Mouse (Mus musculus): ENCODE results near the gene Mpnd.
"Not testable (repeated sequence)": the region's sequence is repeated elsewhere in the genome, so short reads cannot be mapped to it uniquely, and the experiment has no call there.

Gene Mpnd

DNA sequence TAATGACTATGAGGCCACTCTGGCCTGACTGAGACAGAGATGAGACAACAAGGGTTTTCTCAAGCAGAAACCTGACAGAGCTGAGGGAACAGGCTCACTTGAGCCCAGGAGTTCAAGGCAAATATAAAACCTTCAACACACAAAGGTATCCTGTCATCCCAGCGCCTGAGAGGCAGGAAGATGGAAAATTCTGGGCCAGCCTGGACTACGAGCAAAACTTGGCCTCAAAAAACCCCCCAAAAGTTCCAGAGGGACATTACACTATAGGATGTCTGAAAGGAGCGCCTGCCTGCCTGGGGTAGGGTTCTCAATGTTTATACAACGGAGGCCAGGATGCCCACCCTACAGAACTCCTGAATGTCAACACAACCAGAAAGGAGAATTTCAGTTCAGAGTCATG, 29.7 kb downstream of the Mpnd start:
- in situ Hi-C loops (cut with MboI, MseI) = loop anchor here (25.0 kb wide), 1 partner anchor 1252 kb away; the partner anchor contains the start of gene Vav1

DNA sequence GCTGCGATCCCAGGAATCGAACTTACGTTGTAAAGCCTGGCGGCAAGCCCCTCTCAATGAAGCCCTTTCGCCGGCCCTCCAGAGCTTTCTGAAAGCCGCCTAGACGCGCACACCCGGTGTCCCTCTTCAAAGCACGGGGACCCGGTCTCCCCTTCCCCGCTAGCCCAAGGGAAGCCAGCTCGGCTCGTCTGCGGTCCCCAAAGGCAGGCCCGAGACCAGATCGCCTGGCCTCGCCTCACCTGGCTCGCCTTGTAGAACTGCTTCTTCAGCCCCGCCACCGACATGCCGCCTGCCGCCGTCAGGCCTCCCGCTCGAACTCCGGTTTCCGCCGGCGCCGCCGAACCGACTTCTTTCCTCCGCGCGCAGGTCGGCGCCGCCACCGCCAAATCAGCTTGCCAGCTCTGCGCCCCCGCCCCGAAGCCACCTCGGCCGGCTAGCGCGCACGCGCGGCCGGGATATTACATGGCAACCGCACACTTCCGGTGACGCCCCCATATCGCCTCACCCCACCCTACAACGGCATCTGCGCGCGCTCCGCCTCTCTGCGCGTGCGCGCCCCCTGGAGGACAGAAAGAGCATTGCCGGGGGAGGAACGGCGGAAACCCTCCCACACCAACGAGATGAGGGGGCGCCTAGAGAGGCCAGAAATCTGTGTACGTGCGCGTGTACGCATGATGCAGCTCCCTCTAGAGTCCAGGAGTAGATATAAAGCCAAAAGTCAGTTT, 30.8 kb downstream of the Mpnd start, which contains the start of gene Sh3gl1:
Sh3gl1 (minus strand) TSS at position 460 of the 725 bp plus-strand sequence.
- in situ Hi-C loops (cut with MboI, MseI) = loop anchor here (25.0 kb wide), 1 partner anchor 1251 kb away; the partner anchor contains the start of gene Vav1

- in situ Hi-C loops (cut with MboI, MseI) = loop anchor here (25.0 kb wide), 1 partner anchor 1250 kb away; the partner anchor contains the start of gene Vav1
These were observed 31.4 kb downstream of the Mpnd start for GRCm38 (mm10) chr17:56036901-56037287.

GRCm38 (mm10) chr17:56038583-56039261, 33.2 kb downstream of the Mpnd start:
- in situ Hi-C loops (cut with MboI, MseI) = loop anchor here (25.0 kb wide), 1 partner anchor 1249 kb away; the partner anchor contains the start of gene Vav1

DNA sequence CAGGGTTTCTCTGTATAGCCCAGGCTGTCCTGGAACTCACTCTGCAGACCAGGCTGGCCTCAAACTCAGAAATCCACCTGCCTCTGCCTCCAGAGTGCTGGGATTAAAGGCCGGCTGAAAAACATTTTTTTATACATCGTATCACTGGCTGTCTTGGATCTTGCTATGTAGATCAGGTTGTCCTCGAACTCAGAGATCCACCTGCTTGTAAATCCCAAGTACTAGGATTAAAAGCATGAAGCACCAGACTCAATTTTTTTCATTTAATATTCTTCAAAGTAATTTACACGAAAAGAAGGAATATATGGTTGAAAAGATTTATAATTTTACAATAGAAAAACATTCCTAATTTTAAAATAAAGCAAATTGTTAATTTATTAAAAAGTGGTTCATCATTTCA, 33.8 kb downstream of the Mpnd start:
- in situ Hi-C loops (cut with MboI, MseI) = loop anchor here (25.0 kb wide), 1 partner anchor 1248 kb away; the partner anchor contains the start of gene Vav1

- in situ Hi-C loops (cut with MboI, MseI) = loop anchor here (10.0 to 25.0 kb wide), 2 partner anchors 545 to 1247 kb away; partner anchors contain the start of genes Safb, Safb2 and Vav1
These were observed 34.7 kb downstream of the Mpnd start, which contains the start of gene Chaf1a for GRCm38 (mm10) chr17:56040030-56040856. Chaf1a (plus strand) TSS chr17:56040439.

DNA sequence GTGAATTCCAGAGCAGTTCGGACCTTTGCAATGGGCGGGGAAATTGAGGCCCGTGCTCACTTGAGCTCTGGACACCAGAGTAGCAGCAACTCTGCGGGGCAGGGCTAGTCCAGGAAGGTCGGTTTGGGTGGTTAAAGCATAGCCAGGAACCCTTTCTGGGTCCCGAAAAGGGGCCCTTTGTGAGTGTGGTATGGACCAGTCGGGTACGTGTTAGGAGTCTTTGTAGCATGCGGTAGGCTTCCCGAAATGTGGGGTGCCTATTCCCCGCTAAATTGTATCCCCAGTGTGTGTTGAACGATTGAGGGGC, 35.3 kb downstream of the Mpnd start:
- in situ Hi-C loops (cut with MboI, MseI) = loop anchor here (10.0 to 25.0 kb wide), 2 partner anchors 544 to 1246 kb away; partner anchors contain the start of genes Safb, Safb2 and Vav1

GRCm38 (mm10) chr17:56051369-56051768, 45.9 kb downstream of the Mpnd start:
- in situ Hi-C loops (cut with MboI, MseI) = no loop called here

DNA sequence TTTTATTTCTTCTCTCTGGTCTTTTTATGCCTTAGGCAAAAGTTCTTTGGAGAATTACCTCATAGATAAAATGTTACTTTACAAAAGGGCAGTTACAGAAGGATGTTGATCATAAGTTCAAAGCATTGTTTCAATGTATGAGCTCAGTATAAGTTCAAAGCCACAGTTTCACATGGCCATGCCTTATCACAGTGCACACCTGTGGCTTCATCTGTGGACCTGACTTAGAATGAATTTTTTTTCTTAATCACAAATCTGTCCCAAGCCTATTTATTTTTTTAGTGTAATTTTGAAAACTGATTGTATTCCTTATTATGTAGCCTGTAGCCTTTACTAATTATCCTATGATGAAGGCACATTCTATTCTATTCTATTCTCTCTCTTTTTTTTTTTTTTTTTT, 49.4 kb downstream of the Mpnd start:
- in situ Hi-C loops (cut with MboI, MseI) = no loop called here

DNA sequence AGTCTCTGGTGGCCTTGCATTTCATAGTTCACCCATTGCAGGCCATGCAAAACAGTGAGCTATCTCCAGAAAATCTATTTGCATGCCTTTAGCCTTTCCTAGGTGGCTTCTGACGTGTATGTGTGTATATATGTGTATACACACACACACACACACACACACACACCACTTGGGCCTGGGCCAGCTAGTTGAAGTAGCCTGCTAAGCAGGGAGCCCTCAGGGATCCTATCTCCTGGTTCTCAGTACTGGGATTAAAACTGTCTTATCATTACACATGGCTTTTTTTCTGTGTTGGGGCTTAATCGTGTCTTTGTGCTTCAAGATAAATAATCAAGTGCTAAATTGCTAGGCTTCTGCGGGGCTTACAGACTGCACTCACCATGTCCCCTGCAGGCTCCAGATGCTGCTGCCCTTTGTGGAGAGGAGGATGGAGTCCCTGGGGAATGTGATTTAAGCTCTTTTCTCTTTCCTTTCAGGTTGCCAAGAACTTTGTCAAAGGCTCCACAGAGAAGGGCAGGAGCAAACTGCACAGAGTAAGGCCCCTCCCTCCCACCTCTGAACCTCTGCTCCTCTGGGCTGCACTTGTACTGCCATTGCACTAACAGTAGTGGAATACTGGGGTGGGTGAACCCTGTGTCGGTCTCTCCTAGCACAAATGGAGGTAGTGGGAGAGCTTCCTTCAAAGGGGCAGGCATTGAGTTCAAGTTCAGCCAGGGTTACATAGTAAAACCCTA, 50.6 kb downstream of the Mpnd start:
- in situ Hi-C loops (cut with MboI, MseI) = no loop called here

- in situ Hi-C loops (cut with MboI, MseI) = no loop called here
These were observed 52.0 kb downstream of the Mpnd start for GRCm38 (mm10) chr17:56057381-56058120.

GRCm38 (mm10) chr17:56062081-56062480, 56.6 kb downstream of the Mpnd start:
- in situ Hi-C loops (cut with MboI, MseI) = no loop called here

DNA sequence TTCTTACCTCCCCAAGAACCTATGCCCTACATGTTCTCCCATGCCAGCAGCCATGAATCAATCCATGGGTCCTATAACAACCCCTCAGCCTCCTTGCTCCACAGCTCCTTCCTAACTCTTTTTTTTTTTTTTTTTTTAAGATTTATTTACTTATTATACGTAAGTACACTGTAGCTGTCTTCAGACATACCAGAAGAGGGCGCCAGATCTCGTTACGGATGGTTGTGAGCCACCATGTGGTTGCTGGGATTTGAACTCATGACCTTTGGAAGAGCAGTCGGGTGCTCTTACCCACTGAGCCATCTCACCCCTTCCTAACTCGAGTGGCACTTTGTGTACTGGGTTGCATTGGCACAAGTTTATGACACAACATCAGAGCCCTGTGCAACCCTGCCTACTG, 60.2 kb downstream of the Mpnd start:
- in situ Hi-C loops (cut with MboI, MseI) = not testable (repeated sequence)

Measured in regulatory T cell (primary cell).